Mouse (Mus musculus): ENCODE measurements around the gene Fbrsl1.

DNA sequence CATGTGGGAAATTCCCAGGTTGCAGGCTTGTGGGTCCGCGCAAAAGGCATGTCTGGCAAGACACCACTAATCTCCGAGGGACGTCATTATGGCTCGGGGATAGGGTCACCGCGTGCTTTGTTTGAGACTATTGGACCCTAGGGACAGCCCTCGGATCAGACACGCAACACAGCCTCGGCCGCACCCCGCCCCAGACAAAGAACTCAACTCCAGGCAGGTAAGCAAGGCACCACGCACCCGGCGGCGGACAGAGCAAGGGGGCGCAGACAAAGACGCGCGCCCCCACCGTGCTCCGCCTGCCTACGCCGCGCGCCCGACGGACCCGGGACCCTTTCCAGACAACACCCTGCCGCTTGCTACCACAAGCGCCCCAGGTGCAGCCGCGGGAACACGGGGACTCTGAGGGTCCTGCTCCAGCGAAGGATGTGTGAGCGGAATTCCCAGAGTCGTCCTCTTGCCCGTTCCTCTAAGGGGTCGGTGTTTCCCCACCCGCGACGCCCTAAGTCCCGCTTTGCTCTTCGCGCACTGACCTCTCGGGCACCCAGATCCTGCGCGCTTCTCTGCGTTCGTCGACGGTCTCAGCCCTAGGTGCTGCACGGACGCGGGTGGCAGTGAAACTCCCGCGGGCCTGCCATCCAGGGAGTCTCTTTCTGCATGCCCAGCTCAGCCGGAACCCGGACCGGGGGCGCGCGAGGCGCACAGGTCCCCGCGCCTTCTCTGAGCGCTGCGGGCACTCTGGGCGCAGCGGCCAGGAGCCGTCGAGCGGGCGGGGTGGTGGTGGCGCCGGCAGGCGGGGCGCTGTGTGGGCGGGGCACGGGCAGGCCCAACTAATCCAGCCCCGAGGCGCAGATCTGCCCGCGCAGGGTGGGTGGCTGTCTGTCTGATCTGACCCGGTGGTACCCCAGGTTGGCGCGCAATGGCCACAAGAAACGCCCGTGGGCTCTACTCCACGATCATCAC, 61.7 kb downstream of the Fbrsl1 start:
- TF ChIP-seq CTCF (IDR thresholded peaks at IDR 0.05; ENCODE audit: extremely low read depth, insufficient read depth, low read length) (no peak), POLR2A (IDR thresholded peaks at IDR 0.05; ENCODE audit: extremely low read depth, insufficient read depth, low read length) (no peak)

All from cortical plate, adult 2 months (tissue).